ENCODE assay signal across 29 mouse cellular contexts in the genomic region with DNA sequence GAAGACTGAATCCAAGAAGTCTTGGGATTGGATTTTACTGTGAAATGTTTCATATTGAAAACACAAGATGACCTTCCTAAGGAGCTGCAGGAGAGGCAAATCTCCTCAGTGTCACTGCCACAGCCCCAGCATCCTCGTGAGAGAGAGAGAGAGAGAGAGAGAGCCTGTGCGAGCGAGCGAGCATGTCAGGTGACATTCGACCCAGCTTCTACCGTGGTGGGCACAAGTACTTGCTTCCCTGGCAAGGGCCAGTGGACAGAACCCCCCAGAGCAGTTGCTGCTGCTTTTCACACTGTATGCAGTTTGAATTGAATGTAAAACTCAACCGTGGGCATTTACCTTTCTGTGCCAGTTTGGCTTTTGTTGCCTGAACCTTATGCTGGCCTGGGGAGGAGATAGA.
"Had no signal": no experiment of that assay in that cellular context is flagged by ENCODE, and none has a peak within 500 bp of the region (broad histone marks: within the 10 kb centered on the region; RNA-seq: fewer than 3 reads in every experiment).

No protein-coding gene starts in this region.

- DNase-seq: cerebellum, adult 18-20 months; cerebellum, adult 2 months; cerebellum, adult 8-10 months; cerebellum, adult 9-10 months; cerebellum, adult 9-11 months; cerebellum, postnatal 10 days; cerebellum, postnatal 14 days; cerebellum, postnatal 25 days; cerebellum, postnatal 36 days; embryo, embryonic 11 days; forebrain, postnatal 0 days; gastrocnemius, adult 2 months; gastrocnemius, postnatal 10 days; gastrocnemius, postnatal 14 days; gastrocnemius, postnatal 25 days; gastrocnemius, postnatal 36 days; heart, adult 18-20 months; heart, adult 2 months had no signal

- H3K4me2 ChIP-seq: embryonic facial prominence, embryonic 12.5 days; embryonic facial prominence, embryonic 13.5 days; embryonic facial prominence, embryonic 15.5 days; forebrain, embryonic 12.5 days; forebrain, embryonic 13.5 days; forebrain, embryonic 15.5 days had no signal

- H3K4me1 ChIP-seq: embryonic facial prominence, embryonic 10.5 days; embryonic facial prominence, embryonic 12.5 days; embryonic facial prominence, embryonic 13.5 days; embryonic facial prominence, embryonic 15.5 days; forebrain, embryonic 10.5 days; forebrain, embryonic 12.5 days; forebrain, embryonic 13.5 days had no signal

- H3K4me3 ChIP-seq: embryonic facial prominence, embryonic 10.5 days; embryonic facial prominence, embryonic 12.5 days; embryonic facial prominence, embryonic 13.5 days; embryonic facial prominence, embryonic 15.5 days; erythroblast, embryonic 14.5 days; forebrain, embryonic 10.5 days; forebrain, embryonic 12.5 days; forebrain, embryonic 13.5 days; forebrain, embryonic 15.5 days; gastrocnemius, adult 2 months; heart, adult 2 months had no signal

- H3K27ac ChIP-seq: embryonic facial prominence, embryonic 10.5 days; embryonic facial prominence, embryonic 12.5 days; embryonic facial prominence, embryonic 13.5 days; embryonic facial prominence, embryonic 15.5 days; forebrain, embryonic 10.5 days; forebrain, embryonic 12.5 days; forebrain, embryonic 13.5 days; forebrain, embryonic 15.5 days; gastrocnemius, adult 2 months; heart, adult 2 months had no signal

- ATAC-seq: forebrain, embryonic 13.5 days; forebrain, embryonic 14.5 days; forebrain, embryonic 15.5 days; forebrain, embryonic 16.5 days; forebrain, postnatal 0 days had no signal

- H3K27me3 ChIP-seq: embryonic facial prominence, embryonic 12.5 days; embryonic facial prominence, embryonic 13.5 days; embryonic facial prominence, embryonic 15.5 days; forebrain, embryonic 12.5 days; forebrain, embryonic 13.5 days; forebrain, embryonic 15.5 days had no signal

- H3K9me3 ChIP-seq: embryonic facial prominence, embryonic 10.5 days; embryonic facial prominence, embryonic 12.5 days; embryonic facial prominence, embryonic 13.5 days; embryonic facial prominence, embryonic 15.5 days; forebrain, embryonic 10.5 days; forebrain, embryonic 12.5 days; forebrain, embryonic 13.5 days; forebrain, embryonic 15.5 days had no signal
